Mouse (Mus musculus): ENCODE results near the gene Sema3b.

DNA sequence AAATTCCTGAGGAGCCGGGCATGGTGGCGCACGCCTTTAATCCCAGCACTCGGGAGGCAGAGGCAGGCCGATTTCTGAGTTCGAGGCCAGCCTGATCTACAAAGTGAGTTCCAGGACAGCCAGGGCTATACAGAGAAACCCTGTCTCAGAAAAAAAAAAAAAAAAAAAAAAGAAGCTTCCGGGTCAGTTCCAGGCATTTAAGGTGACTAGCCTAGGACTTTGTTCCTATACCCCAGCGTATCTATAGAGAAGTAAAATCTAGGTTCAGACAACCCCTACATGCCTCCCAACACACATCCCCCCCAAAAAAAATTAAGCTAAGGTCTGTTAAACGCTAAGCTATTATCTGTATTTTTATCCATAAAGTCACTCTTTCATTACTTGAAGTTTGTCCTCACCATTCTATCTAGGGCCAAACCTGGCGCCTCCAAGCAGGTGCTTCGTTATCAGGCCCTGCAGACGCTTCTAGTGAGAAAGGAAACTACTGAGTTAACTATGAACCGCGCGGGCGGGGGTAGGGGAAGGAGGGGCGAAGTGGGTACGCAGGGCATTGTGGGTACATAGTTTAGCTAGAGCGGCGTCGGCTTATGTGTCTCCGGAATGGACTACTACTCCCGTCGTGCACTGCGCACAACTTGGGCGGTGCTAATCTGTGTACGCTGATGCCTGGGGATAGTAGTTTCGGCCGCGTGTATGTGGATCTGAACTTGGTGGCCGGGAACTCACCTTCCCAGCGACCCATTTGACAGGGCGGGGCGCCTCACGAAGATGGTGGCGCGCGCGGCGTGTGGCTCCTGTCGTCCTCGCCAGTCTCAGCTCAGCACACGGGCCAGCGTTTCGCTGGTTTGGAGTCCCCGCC, 21.8 kb downstream of the Sema3b start, which contains the start of gene Ifrd2:
- TF ChIP-seq CTCF (IDR thresholded peaks at IDR 0.05; ENCODE audit: low read depth) (no peak), EP300 (IDR thresholded peaks at IDR 0.05; ENCODE audit: low read depth) (peak; percentile 95)

Data from liver, embryonic 14.5 days (tissue).